ENCODE assay signal across 27 mouse cellular contexts in genomic region chr13:58914061-58914814, GRCm38 (mm10).
DNase-seq lines count a peak whose midpoint lies in the region; ATAC-seq and TF ChIP-seq lines count a peak whose summit lies in the region.
"Had no signal": no experiment of that assay in that cellular context is flagged by ENCODE, and none has a peak within 500 bp of the region (broad histone marks: within the 10 kb centered on the region; RNA-seq: fewer than 3 reads in every experiment).

No protein-coding gene starts in this region.

- H3K4me2 ChIP-seq in limb, embryonic 14.5 days (replicated peaks; ENCODE audit: low read depth, low read length, severe bottlenecking), result no peak overlapping the region
- no peak overlapping the region for H3K4me2 ChIP-seq in liver, embryonic 16.5 days (ENCODE audit: low read depth, low read length)
- no peak overlapping the region for H3K4me2 ChIP-seq in liver, embryonic 11.5 days
- no peak overlapping the region for H3K4me2 ChIP-seq in neural tube, embryonic 15.5 days
- H3K4me2 ChIP-seq: embryonic facial prominence, embryonic 12.5 days; embryonic facial prominence, embryonic 15.5 days; hindbrain, embryonic 13.5 days had no signal

- no peaks in the 10 kb centered on the region for H3K36me3 ChIP-seq in limb, embryonic 14.5 days (ENCODE audit: control insufficient read depth, insufficient read depth, low read length)
- no peaks in the 10 kb centered on the region for H3K36me3 ChIP-seq in limb, embryonic 10.5 days
- no peaks in the 10 kb centered on the region for H3K36me3 ChIP-seq in liver, embryonic 16.5 days (ENCODE audit: control insufficient read depth, insufficient read depth)
- H3K36me3 ChIP-seq in liver, embryonic 11.5 days (ENCODE audit: control insufficient read depth, insufficient read depth, low read length), result no peaks in the 10 kb centered on the region
- no peaks in the 10 kb centered on the region for H3K36me3 ChIP-seq in neural tube, embryonic 15.5 days
- H3K36me3 ChIP-seq: embryonic facial prominence, embryonic 12.5 days; embryonic facial prominence, embryonic 15.5 days; G1E; heart, embryonic 10.5 days; hindbrain, embryonic 13.5 days had no signal

- no peak for TF ChIP-seq POLR2A in limb, embryonic 14.5 days (IDR thresholded peaks at IDR 0.05; ENCODE audit: borderline replicate concordance, extremely low read depth, insufficient read depth, insufficient read length)

- no peak for ATAC-seq in limb, embryonic 14.5 days (ENCODE audit: low FRiP score, low read depth)
- ATAC-seq in liver, embryonic 16.5 days (ENCODE audit: low read depth), result peak; percentile 43
- no peak for ATAC-seq in liver, embryonic 11.5 days (replicated peaks; ENCODE audit: low FRiP score)
- no peak for ATAC-seq in neural tube, embryonic 15.5 days (ENCODE audit: low FRiP score)
- ATAC-seq: forebrain, embryonic 14.5 days; forebrain, postnatal 0 days; hindbrain, postnatal 0 days; inflammation-experienced regulatory T-cells, adult 6 months; Patski had no signal

- DNase-seq in gastrocnemius, postnatal 14 days, result peak; percentile 16
- DNase-seq in gastrocnemius, adult 2 months, result no peak
- DNase-seq in limb, embryonic 14.5 days (ENCODE audit: low spot score), result peak; percentile 26
- DNase-seq in limb, embryonic 10.5 days (ENCODE audit: low spot score), result no peak
- DNase-seq in liver, embryonic 11.5 days (ENCODE audit: low spot score), result no peak
- DNase-seq in spleen, postnatal 4 days (ENCODE audit: low spot score in 2 of 2), result no peak
- DNase-seq: adrenal gland, postnatal 14 days; B cell, adult 2 months; cerebellum, adult 11 months; cerebellum, adult 2 months; cerebellum, adult 9-11 months; cerebellum, postnatal 25 days; forebrain, postnatal 0 days; gastrocnemius, postnatal 10 days; heart, adult 2 months had no signal

- H3K4me3 ChIP-seq in gastrocnemius, adult 2 months, result no peak overlapping the region
- H3K4me3 ChIP-seq in limb, embryonic 14.5 days (replicated peaks; ENCODE audit: low read length), result no peak overlapping the region
- no peak overlapping the region for H3K4me3 ChIP-seq in limb, embryonic 10.5 days
- no peak overlapping the region for H3K4me3 ChIP-seq in liver, embryonic 16.5 days (ENCODE audit: low read depth, low read length)
- H3K4me3 ChIP-seq in liver, embryonic 11.5 days (ENCODE audit: low read depth, low read length), result no peak overlapping the region
- H3K4me3 ChIP-seq in neural tube, embryonic 15.5 days (replicated peaks), result no peak overlapping the region
- H3K4me3 ChIP-seq: embryonic facial prominence, embryonic 12.5 days; embryonic facial prominence, embryonic 15.5 days; heart, adult 2 months; heart, embryonic 10.5 days; hindbrain, embryonic 13.5 days had no signal

- H3K9me3 ChIP-seq in limb, embryonic 14.5 days (ENCODE audit: control insufficient read depth, low read length), result no peaks in the 10 kb centered on the region
- H3K9me3 ChIP-seq in limb, embryonic 10.5 days (replicated peaks), result no peaks in the 10 kb centered on the region
- no peaks in the 10 kb centered on the region for H3K9me3 ChIP-seq in liver, embryonic 16.5 days (replicated peaks; ENCODE audit: control insufficient read depth, low read length)
- H3K9me3 ChIP-seq in liver, embryonic 11.5 days (ENCODE audit: control insufficient read depth, low read length), result no peaks in the 10 kb centered on the region
- H3K9me3 ChIP-seq in neural tube, embryonic 15.5 days (replicated peaks), result no peaks in the 10 kb centered on the region
- H3K9me3 ChIP-seq: embryonic facial prominence, embryonic 12.5 days; embryonic facial prominence, embryonic 15.5 days; heart, embryonic 10.5 days; hindbrain, embryonic 13.5 days had no signal

- TF ChIP-seq CTCF in gastrocnemius, adult 2 months (IDR thresholded peaks at IDR 0.05), result no peak

- no peak overlapping the region for H3K9ac ChIP-seq in limb, embryonic 14.5 days (ENCODE audit: low read depth, low read length, severe bottlenecking)
- no peak overlapping the region for H3K9ac ChIP-seq in liver, embryonic 16.5 days (ENCODE audit: low read depth, low read length)
- H3K9ac ChIP-seq in liver, embryonic 11.5 days (ENCODE audit: low read depth, low read length), result no peak overlapping the region
- H3K9ac ChIP-seq in neural tube, embryonic 15.5 days (replicated peaks), result no peak overlapping the region
- H3K9ac ChIP-seq: embryonic facial prominence, embryonic 12.5 days; embryonic facial prominence, embryonic 15.5 days; forebrain, postnatal 0 days; hindbrain, embryonic 13.5 days had no signal

- no peaks in the 10 kb centered on the region for H3K4me1 ChIP-seq in limb, embryonic 14.5 days (ENCODE audit: control insufficient read depth, insufficient read depth, low read length)
- H3K4me1 ChIP-seq in limb, embryonic 10.5 days, result peaks cover 26% of the 10 kb centered on the region
- H3K4me1 ChIP-seq in liver, embryonic 16.5 days (ENCODE audit: control insufficient read depth, low read depth, low read length), result no peaks in the 10 kb centered on the region; the same call in 1 of the 2 replicates
- H3K4me1 ChIP-seq in liver, embryonic 11.5 days (replicated peaks; ENCODE audit: control insufficient read depth, insufficient read depth, low read length), result no peaks in the 10 kb centered on the region
- H3K4me1 ChIP-seq in neural tube, embryonic 15.5 days, result peaks cover 35% of the 10 kb centered on the region
- H3K4me1 ChIP-seq: embryonic facial prominence, embryonic 12.5 days; embryonic facial prominence, embryonic 15.5 days had no signal

- intact Hi-C loops in gastrocnemius, postnatal 14 days (cut with DNase I; ENCODE audit: low total_unique reads), result no loop called here
- intact Hi-C loops in gastrocnemius, adult 2 months (cut with DNase I), result no loop called here

- H3K27me3 ChIP-seq in limb, embryonic 14.5 days (ENCODE audit: control insufficient read depth, insufficient read depth, low read length), result no peaks in the 10 kb centered on the region
- no peaks in the 10 kb centered on the region for H3K27me3 ChIP-seq in limb, embryonic 10.5 days (ENCODE audit: low read depth, poor library complexity, severe bottlenecking)
- H3K27me3 ChIP-seq in liver, embryonic 16.5 days (ENCODE audit: control insufficient read depth, insufficient read depth, low read depth, low read length), result no peaks in the 10 kb centered on the region
- no peaks in the 10 kb centered on the region for H3K27me3 ChIP-seq in liver, embryonic 11.5 days (replicated peaks; ENCODE audit: control insufficient read depth, insufficient read depth, low read length)
- H3K27me3 ChIP-seq in neural tube, embryonic 15.5 days (replicated peaks), result no peaks in the 10 kb centered on the region
- H3K27me3 ChIP-seq: CH12.LX; embryonic facial prominence, embryonic 12.5 days; embryonic facial prominence, embryonic 15.5 days; hindbrain, embryonic 13.5 days; Patski had no signal

- 80% methylated on average over 6 of the region's 6 CpGs for WGBS in limb, embryonic 14.5 days
- WGBS in limb, embryonic 10.5 days, result 82% methylated on average over 6 of the region's 6 CpGs
- 45% methylated on average over 6 of the region's 6 CpGs for WGBS in liver, embryonic 16.5 days (ENCODE audit: insufficient replicate concordance)
- WGBS in liver, embryonic 11.5 days, result 52% methylated on average over 6 of the region's 6 CpGs
- 72% methylated on average over 6 of the region's 6 CpGs for WGBS in neural tube, embryonic 15.5 days

- H3K27ac ChIP-seq in gastrocnemius, adult 2 months, result no peak overlapping the region
- H3K27ac ChIP-seq in limb, embryonic 14.5 days (replicated peaks; ENCODE audit: low read depth, low read length), result no peak overlapping the region
- H3K27ac ChIP-seq in limb, embryonic 10.5 days, result no peak overlapping the region
- no peak overlapping the region for H3K27ac ChIP-seq in liver, embryonic 16.5 days (ENCODE audit: low read length)
- H3K27ac ChIP-seq in liver, embryonic 11.5 days (ENCODE audit: low read depth, low read length), result no peak overlapping the region
- peak overlapping the region; percentile 14; the same call in 1 of the 2 replicates for H3K27ac ChIP-seq in neural tube, embryonic 15.5 days (replicated peaks)
- H3K27ac ChIP-seq: embryonic facial prominence, embryonic 12.5 days; embryonic facial prominence, embryonic 15.5 days; heart, adult 2 months; heart, embryonic 10.5 days; hindbrain, embryonic 13.5 days; hindbrain, postnatal 0 days had no signal

Comparison
In these comparisons a context has a peak if more than half of its experiments do, and no peak if none do; other contexts are left out.
1. DNase-seq: peak in gastrocnemius, postnatal 14 days (single experiment) and limb, embryonic 14.5 days (single experiment); none in gastrocnemius, adult 2 months (single experiment), limb, embryonic 10.5 days (single experiment), liver, embryonic 11.5 days (single experiment) and spleen, postnatal 4 days (0 of 2).